Mouse (Mus musculus) cerebellum, adult 9-10 months (tissue): ENCODE data around the gene Faf1.
"Not testable (repeated sequence)": the region's sequence is repeated elsewhere in the genome, so short reads cannot be mapped to it uniquely, and the experiment has no call there.

Experiments used
- DNase-seq: peaks from one replicate; pipeline ENCODE4 v3.0.0; 2022

Faf1 gene

GRCm38 (mm10) chr4:109665982-109666460, 10.4 kb upstream of the Faf1 start:
- peak; percentile 72 for DNase-seq

- DNase-seq: peak; percentile 85
Measured at GRCm38 (mm10) chr4:109666461-109667269, 9.7 kb upstream of the Faf1 start, which contains the start of gene Cdkn2c. Gene Cdkn2c (minus strand): TSS chr4:109667189.

- no peak for DNase-seq
Measured at GRCm38 (mm10) chr4:109667518-109667917, 8.9 kb upstream of the Faf1 start.

- DNase-seq: no peak
Measured at GRCm38 (mm10) chr4:109670213-109670612, 6.2 kb upstream of the Faf1 start.

GRCm38 (mm10) chr4:109671941-109672340, 4.4 kb upstream of the Faf1 start:
- no peak for DNase-seq

GRCm38 (mm10) chr4:109674097-109674496, 2.3 kb upstream of the Faf1 start:
- no peak for DNase-seq

- peak; percentile 54 for DNase-seq
Measured at GRCm38 (mm10) chr4:109677221-109677620, 833 bp downstream of the Faf1 start.

- DNase-seq: no peak
Measured at GRCm38 (mm10) chr4:109683561-109683960, 7.2 kb downstream of the Faf1 start.

- DNase-seq: no peak
Measured at GRCm38 (mm10) chr4:109692674-109693073, 16.3 kb downstream of the Faf1 start.

GRCm38 (mm10) chr4:109700727-109701126, 24.3 kb downstream of the Faf1 start:
- not testable (repeated sequence) for DNase-seq

GRCm38 (mm10) chr4:109703568-109703967, 27.2 kb downstream of the Faf1 start:
- peak; percentile 71 for DNase-seq

- DNase-seq: no peak
Measured at GRCm38 (mm10) chr4:109705349-109705748, 29.0 kb downstream of the Faf1 start.

- DNase-seq: peak; percentile 48
Measured at GRCm38 (mm10) chr4:109719281-109719680, 42.9 kb downstream of the Faf1 start.

- DNase-seq: peak; percentile 71
Measured at GRCm38 (mm10) chr4:109729281-109729680, 52.9 kb downstream of the Faf1 start.

- DNase-seq: peak; percentile 69
Measured at GRCm38 (mm10) chr4:109735754-109736153, 59.4 kb downstream of the Faf1 start.

GRCm38 (mm10) chr4:109743984-109744383, 67.6 kb downstream of the Faf1 start:
- DNase-seq: no peak

- peak; percentile 41 for DNase-seq
Measured at GRCm38 (mm10) chr4:109759031-109759430, 82.6 kb downstream of the Faf1 start.

GRCm38 (mm10) chr4:109759901-109760300, 83.5 kb downstream of the Faf1 start:
- no peak for DNase-seq

- no peak for DNase-seq
Measured at GRCm38 (mm10) chr4:109760501-109760900, 84.1 kb downstream of the Faf1 start.

GRCm38 (mm10) chr4:109762768-109763501, 86.5 kb downstream of the Faf1 start:
- peak; percentile 53 for DNase-seq

GRCm38 (mm10) chr4:109769071-109769470, 92.7 kb downstream of the Faf1 start:
- DNase-seq: no peak

- DNase-seq: no peak
Measured at GRCm38 (mm10) chr4:109782577-109783114, 106.3 kb downstream of the Faf1 start.

- DNase-seq: no peak
Measured at GRCm38 (mm10) chr4:109789347-109790001, 113.1 kb downstream of the Faf1 start.
